Mouse (Mus musculus): ENCODE results near the gene Prdx1. TPM values are rescaled to one million over a fixed set of nuclear protein-coding genes. Genes with fewer than 3 reads are reported as not detected.
"Not testable (repeated sequence)": the region's sequence is repeated elsewhere in the genome, so short reads cannot be mapped to it uniquely, and the experiment has no call there.

Gene Prdx1
- polyA plus RNA-seq, 1 experiment from 2014 or later: 660 TPM

DNA sequence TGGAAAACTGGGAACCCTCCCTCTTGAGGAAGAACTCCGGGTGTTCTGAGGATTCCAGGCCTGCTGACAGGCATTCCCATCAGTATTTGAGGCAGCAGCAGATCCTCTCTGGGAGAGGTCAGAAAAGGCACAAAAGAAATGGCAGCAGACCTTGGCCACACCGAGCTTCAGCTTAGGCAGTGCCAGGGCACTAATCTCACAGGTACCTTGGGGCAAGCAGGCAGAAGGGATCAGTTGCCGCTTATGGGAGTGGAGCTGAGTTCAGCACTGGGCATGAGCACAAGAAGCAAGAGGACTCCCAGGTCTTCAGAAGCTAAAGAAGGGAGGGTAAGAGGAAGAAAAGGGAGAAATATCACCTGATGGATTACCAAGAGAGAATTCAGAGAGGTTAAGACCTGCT, 27.4 kb upstream of the Prdx1 start:
- Histone ChIP-seq H3K36me3 (no peaks in the 10 kb centered on the region), H3K9me3 (no peaks in the 10 kb centered on the region), H3K4me3 (no peak overlapping the region), H3K9ac (no peak overlapping the region), H3K4me2 (replicated peaks) (no peak overlapping the region), H3K27ac (no peak overlapping the region), H3K27me3 (replicated peaks) (no peaks in the 10 kb centered on the region), H3K4me1 (no peaks in the 10 kb centered on the region)
- no peak for ATAC-seq (ENCODE audit: low FRiP score, low read depth)
- 46% methylated on average over 3 of the region's 3 CpGs for WGBS

DNA sequence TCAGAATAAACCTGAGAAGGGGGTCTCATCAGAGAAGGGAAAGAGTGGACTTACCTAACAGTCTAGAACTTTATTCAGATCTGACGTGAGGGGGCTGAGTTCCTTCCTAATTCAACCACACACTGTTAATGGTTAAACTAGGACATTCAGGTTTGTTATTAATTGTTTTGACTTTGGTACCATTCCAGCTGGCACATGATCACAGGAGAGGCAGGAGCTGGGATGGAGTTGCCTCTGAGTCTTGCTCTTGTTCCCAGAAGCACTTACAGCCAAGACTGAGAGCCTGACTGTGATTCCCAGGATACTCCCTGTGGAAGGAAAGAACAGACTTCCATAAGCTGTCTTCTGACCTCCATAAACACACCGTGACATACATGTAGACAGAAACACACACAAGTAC, 25.9 kb upstream of the Prdx1 start:
- H3K9me3 ChIP-seq: no peaks in the 10 kb centered on the region
- H3K27ac ChIP-seq: no peak overlapping the region
- no peak overlapping the region for H3K9ac ChIP-seq
- H3K4me2 ChIP-seq (replicated peaks): no peak overlapping the region
- ATAC-seq (ENCODE audit: low FRiP score, low read depth): no peak
- 82% methylated on average over 2 of the region's 2 CpGs for WGBS
- H3K36me3 ChIP-seq: no peaks in the 10 kb centered on the region
- H3K27me3 ChIP-seq (replicated peaks): no peaks in the 10 kb centered on the region
- H3K4me1 ChIP-seq: no peaks in the 10 kb centered on the region
- no peak overlapping the region for H3K4me3 ChIP-seq

DNA sequence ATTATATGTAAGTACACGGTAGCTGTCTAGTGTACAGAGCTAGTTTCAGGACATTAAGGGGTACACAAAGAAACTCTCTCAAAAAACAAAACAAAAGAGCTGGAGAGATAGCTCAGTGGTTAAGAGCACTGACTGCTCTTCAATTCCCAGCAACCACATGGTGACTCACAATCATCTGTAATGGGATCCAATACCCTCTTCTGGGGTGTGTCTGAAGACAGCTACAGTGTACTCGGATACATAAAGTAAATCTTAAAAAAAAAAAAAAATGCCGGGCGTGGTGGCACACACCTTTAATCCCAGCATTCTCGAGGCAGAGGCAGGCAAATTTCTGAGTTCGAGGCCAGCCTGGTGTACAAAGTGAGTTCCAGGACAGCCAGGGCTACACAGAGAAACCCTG, 25.4 kb upstream of the Prdx1 start:
- not testable (repeated sequence) for H3K4me2 ChIP-seq (replicated peaks); H3K4me1 ChIP-seq; H3K27me3 ChIP-seq (replicated peaks); H3K9me3 ChIP-seq; H3K36me3 ChIP-seq; H3K27ac ChIP-seq; H3K4me3 ChIP-seq; ATAC-seq (ENCODE audit: low FRiP score, low read depth); H3K9ac ChIP-seq
- WGBS: 87% methylated on average over 6 of the region's 6 CpGs

DNA sequence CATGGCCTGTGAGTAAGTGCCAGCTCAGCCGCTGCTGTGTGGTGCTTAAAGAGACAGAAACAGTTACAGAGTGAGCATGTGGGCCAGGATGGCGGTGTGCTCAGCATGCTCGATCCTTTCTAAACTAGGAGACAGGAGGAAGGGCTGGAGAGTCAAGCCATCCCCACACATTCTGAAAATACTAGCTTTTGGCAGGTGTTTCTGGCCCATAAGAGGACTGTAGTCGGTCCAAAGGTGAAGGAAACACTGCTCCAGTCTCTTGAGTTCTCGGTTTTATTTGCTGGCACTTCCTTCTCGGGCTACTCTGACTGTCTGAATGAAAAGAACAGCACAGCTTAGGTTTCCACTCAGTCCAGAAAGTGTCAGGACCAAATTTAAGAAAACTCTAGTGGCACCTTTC, 24.5 kb upstream of the Prdx1 start:
- WGBS: 78% methylated on average over 6 of the region's 6 CpGs

DNA sequence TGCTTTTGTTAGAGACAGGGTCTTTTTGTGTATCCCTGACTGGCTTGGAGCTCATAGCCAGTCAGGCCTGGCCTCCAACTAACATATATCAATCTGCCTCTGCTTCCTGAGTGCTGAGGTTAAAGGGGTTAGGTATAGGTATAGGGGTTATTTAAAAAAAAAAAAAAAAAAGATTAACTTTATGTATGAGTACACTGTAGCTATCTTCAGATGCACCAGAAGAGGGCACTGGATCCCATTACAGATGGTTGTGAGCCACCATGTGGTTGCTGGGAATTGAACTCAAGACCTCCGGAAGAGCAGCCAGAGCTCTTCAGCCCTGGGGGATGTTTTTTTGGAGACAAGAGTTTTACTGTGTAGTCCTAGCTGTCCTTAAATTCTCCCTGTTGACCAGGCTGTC, 23.3 kb upstream of the Prdx1 start:
- Histone ChIP-seq H3K4me1 (no peaks in the 10 kb centered on the region), H3K4me3 (no peak overlapping the region), H3K9me3 (no peaks in the 10 kb centered on the region), H3K27ac (no peak overlapping the region), H3K36me3 (no peaks in the 10 kb centered on the region), H3K4me2 (replicated peaks) (no peak overlapping the region), H3K9ac (no peak overlapping the region), H3K27me3 (replicated peaks) (no peaks in the 10 kb centered on the region)
- no peak for ATAC-seq (ENCODE audit: low FRiP score, low read depth)
- 93% methylated on average over 1 of the region's 1 CpGs for WGBS

More for the DNA sequence above, 24.5 kb upstream of the Prdx1 start:
- no peak for ATAC-seq (ENCODE audit: low FRiP score, low read depth)
- no peaks in the 10 kb centered on the region for H3K9me3 ChIP-seq
- H3K9ac ChIP-seq: no peak overlapping the region
- H3K4me2 ChIP-seq (replicated peaks): no peak overlapping the region
- H3K36me3 ChIP-seq: no peaks in the 10 kb centered on the region
- no peaks in the 10 kb centered on the region for H3K27me3 ChIP-seq (replicated peaks)
- H3K4me3 ChIP-seq: no peak overlapping the region
- H3K27ac ChIP-seq: no peak overlapping the region
- no peaks in the 10 kb centered on the region for H3K4me1 ChIP-seq

DNA sequence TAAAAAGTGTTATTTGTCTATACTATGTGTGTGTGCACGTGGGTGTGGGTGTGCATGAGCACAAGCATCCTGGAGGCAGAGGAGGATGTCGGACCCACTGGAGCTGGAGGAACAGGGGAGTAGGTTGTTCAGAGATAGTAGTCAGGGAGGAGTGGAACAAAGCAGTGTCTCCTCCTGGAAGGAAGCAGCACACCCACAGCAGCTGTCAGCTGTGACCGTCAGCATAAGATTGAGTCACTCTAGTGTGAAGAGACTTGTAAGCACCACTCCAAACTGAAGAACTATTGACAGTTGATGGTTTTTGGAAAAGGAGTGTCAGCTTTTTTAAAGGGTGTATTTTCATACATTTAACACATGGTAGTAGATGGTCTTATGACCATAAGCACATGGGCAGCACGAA, 18.7 kb upstream of the Prdx1 start:
- WGBS: 76% methylated on average over 4 of the region's 4 CpGs
- Histone ChIP-seq H3K36me3 (no peaks in the 10 kb centered on the region), H3K4me3 (no peak overlapping the region), H3K9ac (no peak overlapping the region), H3K27me3 (replicated peaks) (no peaks in the 10 kb centered on the region), H3K4me1 (no peaks in the 10 kb centered on the region), H3K9me3 (no peaks in the 10 kb centered on the region), H3K27ac (no peak overlapping the region), H3K4me2 (replicated peaks) (no peak overlapping the region)
- no peak for ATAC-seq (ENCODE audit: low FRiP score, low read depth)

DNA sequence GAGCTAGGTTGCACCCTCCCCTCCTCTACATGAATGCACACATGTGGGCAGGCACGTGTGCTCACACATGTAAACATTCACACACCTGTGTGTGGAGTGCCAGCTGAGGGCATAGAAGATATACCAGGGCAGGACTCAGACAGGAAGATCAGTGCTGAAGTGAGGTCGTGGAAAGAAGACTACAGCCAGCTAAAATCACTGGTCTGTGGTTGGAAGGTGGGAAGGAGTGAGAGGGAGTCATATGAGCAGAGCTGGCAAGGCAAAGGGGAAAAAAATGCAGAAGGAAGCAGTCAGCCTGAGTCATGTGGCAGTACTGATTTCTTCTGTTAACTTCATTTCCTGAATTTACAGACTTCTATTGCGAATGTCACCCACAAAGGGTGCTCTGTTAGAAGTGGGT, 17.2 kb upstream of the Prdx1 start:
- Histone ChIP-seq H3K4me3 (no peak overlapping the region), H3K9ac (no peak overlapping the region), H3K36me3 (no peaks in the 10 kb centered on the region), H3K27me3 (replicated peaks) (no peaks in the 10 kb centered on the region), H3K4me1 (no peaks in the 10 kb centered on the region), H3K9me3 (no peaks in the 10 kb centered on the region), H3K4me2 (replicated peaks) (no peak overlapping the region), H3K27ac (no peak overlapping the region)
- ATAC-seq (ENCODE audit: low FRiP score, low read depth): no peak
- WGBS: 67% methylated on average over 3 of the region's 3 CpGs

DNA sequence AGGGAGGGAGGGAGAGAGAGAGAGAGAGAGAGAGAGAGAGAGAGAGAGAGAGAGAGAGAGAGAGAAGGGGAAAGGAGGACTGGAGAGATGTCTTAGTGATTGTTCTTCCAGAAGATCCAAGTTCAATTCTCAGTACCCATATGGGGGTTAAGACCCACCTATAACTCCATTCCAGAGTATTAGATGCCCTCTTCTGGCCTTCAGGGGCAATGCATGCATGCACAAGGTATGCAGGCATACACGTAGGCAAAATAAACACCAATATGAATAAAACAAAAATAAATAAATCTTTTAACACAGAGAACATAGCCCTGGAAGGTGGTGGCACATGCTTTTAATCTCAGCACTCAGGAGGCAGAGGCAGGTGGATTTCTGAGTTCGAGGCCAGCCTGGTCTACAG, 16.1 kb upstream of the Prdx1 start:
- ATAC-seq (ENCODE audit: low FRiP score, low read depth): no peak
- H3K4me1 ChIP-seq: no peaks in the 10 kb centered on the region

DNA sequence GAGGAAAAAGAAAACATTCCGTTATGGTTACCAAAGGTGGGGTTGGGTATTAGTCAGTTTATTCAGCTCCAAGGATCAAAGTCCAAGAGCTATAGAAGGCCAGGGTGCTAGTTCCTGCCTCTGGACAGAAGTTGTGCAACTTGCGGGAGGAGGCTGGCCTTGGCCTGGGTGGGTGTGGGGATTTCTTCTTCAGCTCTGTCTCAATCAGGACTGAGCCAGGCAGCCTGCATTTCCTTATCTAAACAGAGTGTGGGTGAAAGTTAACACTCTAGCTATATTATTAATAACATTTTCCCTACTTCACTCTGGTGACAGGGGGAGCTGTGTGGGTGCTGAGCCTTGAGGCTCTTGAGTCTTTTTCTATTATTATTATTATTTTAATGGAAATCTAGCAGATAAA, 12.6 kb upstream of the Prdx1 start:
- Histone ChIP-seq H3K9ac (no peak overlapping the region), H3K4me1 (no peaks in the 10 kb centered on the region), H3K27me3 (replicated peaks) (no peaks in the 10 kb centered on the region), H3K4me3 (no peak overlapping the region), H3K9me3 (no peaks in the 10 kb centered on the region), H3K27ac (no peak overlapping the region), H3K36me3 (no peaks in the 10 kb centered on the region), H3K4me2 (replicated peaks) (no peak overlapping the region)
- no peak for ATAC-seq (ENCODE audit: low FRiP score, low read depth)
- WGBS: 76% methylated on average over 2 of the region's 2 CpGs

More for the DNA sequence above, 16.1 kb upstream of the Prdx1 start:
- H3K27ac ChIP-seq: no peak overlapping the region
- H3K9me3 ChIP-seq: no peaks in the 10 kb centered on the region
- no peaks in the 10 kb centered on the region for H3K36me3 ChIP-seq
- H3K9ac ChIP-seq: no peak overlapping the region
- 63% methylated on average over 2 of the region's 2 CpGs for WGBS
- H3K4me2 ChIP-seq (replicated peaks): no peak overlapping the region
- no peaks in the 10 kb centered on the region for H3K27me3 ChIP-seq (replicated peaks)
- H3K4me3 ChIP-seq: no peak overlapping the region

DNA sequence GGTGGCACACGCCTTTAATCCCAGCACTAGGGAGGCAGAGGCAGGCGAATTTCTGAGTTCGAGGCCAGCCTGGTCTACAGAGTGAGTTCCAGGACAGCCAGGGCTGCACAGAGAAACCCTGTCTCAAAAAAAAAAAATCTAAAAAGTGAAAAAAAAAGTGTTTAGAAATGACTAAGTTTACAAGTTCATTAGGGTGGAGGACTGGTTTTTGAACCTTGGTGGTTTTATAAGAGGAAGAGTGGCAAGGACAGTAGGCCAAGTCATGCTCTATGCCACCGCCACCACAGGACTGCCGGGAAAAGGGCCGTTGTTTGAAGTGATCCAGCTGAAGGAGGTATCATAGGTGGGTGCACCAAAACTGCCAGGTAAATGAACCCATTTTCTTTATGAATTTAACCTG, 10.6 kb upstream of the Prdx1 start:
- not testable (repeated sequence) for ATAC-seq (ENCODE audit: low FRiP score, low read depth)

DNA sequence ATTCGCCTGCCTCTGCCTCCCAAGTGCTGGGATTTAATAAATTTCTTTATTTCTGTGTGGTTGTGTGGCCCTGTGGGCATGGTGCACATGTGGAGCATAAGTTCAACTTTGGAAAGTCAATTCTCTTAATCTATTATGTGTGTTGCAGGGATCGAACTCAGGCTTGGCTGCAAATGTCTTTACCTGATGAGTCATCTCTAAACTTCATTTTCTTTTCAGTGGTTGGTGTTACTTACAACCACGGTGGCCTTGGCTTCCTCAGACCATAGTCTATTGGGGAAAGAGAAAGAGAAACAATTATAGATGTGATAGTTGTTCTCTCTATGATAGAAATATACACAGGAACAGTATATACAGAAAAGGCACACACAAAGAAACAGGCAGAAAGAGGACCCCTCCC, 9.3 kb upstream of the Prdx1 start:
- ATAC-seq (ENCODE audit: low FRiP score, low read depth): no peak
- 87% methylated on average over 3 of the region's 3 CpGs for WGBS
- Histone ChIP-seq H3K27me3 (replicated peaks) (no peaks in the 10 kb centered on the region), H3K9me3 (no peaks in the 10 kb centered on the region), H3K4me2 (replicated peaks) (no peak overlapping the region), H3K27ac (no peak overlapping the region), H3K4me3 (no peak overlapping the region), H3K4me1 (no peaks in the 10 kb centered on the region), H3K36me3 (no peaks in the 10 kb centered on the region), H3K9ac (no peak overlapping the region)

More for the DNA sequence above, 10.6 kb upstream of the Prdx1 start:
- not testable (repeated sequence) for H3K4me2 ChIP-seq (replicated peaks); H3K4me1 ChIP-seq; H3K9me3 ChIP-seq; H3K9ac ChIP-seq; H3K4me3 ChIP-seq; H3K27me3 ChIP-seq (replicated peaks); H3K27ac ChIP-seq; H3K36me3 ChIP-seq
- WGBS: 91% methylated on average over 6 of the region's 6 CpGs

DNA sequence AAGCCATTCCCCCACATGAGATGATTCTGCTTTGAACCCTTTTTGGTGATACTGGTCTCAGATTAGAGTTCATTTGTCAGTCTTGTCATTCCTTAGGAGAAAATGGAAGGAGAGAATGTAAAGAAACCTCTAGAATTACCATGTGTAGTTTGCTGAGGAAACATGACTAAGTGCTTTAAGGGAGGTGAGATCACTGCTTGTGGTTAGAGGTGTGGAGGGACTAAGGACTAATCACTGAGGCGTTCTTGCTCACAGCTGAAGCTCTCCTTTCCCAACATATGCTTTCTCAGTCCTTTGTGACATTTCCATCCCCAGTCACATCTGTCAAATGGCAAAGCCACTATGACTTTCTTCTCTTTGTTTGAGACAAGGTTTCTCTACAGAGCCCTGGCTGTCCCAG, 7.5 kb upstream of the Prdx1 start:
- H3K36me3 ChIP-seq: no peaks in the 10 kb centered on the region
- H3K9ac ChIP-seq: no peak overlapping the region
- H3K27me3 ChIP-seq (replicated peaks): no peaks in the 10 kb centered on the region
- no peaks in the 10 kb centered on the region for H3K4me1 ChIP-seq
- no peak overlapping the region for H3K4me3 ChIP-seq
- 84% methylated on average over 1 of the region's 1 CpGs for WGBS
- no peak overlapping the region for H3K4me2 ChIP-seq (replicated peaks)
- no peak for ATAC-seq (ENCODE audit: low FRiP score, low read depth)
- no peak overlapping the region for H3K27ac ChIP-seq
- H3K9me3 ChIP-seq: no peaks in the 10 kb centered on the region

DNA sequence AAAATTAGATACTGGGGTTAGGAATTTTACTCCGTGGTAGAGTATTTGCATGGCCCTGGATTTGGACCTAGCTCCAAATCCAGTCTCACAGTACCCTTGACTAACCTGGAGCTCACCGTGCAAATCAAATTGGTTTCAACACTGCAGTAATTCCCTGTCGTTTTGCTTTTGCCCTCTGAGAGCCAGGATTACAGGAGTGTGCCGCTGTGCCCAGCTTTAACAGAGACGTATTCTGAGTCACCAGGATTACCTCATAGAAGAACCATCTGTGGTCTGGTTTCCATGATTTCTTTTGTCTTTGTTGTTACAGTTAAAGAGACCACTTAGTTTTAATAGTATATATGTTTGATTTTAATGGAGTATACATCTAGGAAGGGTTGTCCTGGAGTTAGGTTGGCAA, 6.2 kb upstream of the Prdx1 start:
- H3K4me3 ChIP-seq: no peak overlapping the region
- H3K27ac ChIP-seq: no peak overlapping the region
- H3K4me2 ChIP-seq (replicated peaks): no peak overlapping the region
- 74% methylated on average over 5 of the region's 5 CpGs for WGBS
- no peak overlapping the region for H3K9ac ChIP-seq
- no peaks in the 10 kb centered on the region for H3K36me3 ChIP-seq
- H3K27me3 ChIP-seq (replicated peaks): no peaks in the 10 kb centered on the region
- ATAC-seq (ENCODE audit: low FRiP score, low read depth): no peak
- H3K4me1 ChIP-seq: no peaks in the 10 kb centered on the region
- no peaks in the 10 kb centered on the region for H3K9me3 ChIP-seq

DNA sequence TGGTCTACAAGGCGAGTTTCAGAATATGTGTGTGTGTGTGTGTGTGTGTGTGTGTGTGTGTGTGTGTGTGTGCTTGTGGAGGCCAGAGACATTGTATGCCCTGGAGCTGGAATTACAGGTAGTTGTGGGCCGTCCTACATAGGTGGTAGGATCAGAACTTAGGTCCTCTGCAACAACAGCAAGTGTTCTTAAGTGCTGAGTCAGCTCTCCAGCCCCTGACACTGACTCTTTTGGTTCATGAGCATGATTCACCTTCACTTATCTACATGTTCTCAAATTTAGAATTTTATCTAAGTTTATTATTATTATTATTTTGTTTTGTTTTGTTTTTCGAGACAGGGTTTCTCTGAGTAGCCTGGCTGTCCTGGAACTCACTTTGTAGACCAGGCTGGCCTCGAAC, 4.8 kb upstream of the Prdx1 start:
- H3K4me2 ChIP-seq (replicated peaks); H3K36me3 ChIP-seq; H3K27me3 ChIP-seq (replicated peaks); H3K4me3 ChIP-seq; H3K9ac ChIP-seq; H3K9me3 ChIP-seq; H3K27ac ChIP-seq; H3K4me1 ChIP-seq; ATAC-seq (ENCODE audit: low FRiP score, low read depth): not testable (repeated sequence)
- whole genome bisulfite sequencing: 93% methylated on average over 4 of the region's 4 CpGs
